Mouse (Mus musculus) small intestine, adult 2 months (tissue): ENCODE data around the gene Mok.

ENCODE experiments used
- CTCF ChIP-seq: fragments of 200-500 bp; IDR thresholded peaks from 2 replicates; pipeline ENCODE4 v1.5.1; 2012; ENCODE audit warnings: low read depth, mild to moderate bottlenecking, control low read depth, inconsistent platforms, low read length, moderate library complexity, mixed read lengths; ENCODE audit not compliant: insufficient replicate concordance, insufficient read length; ENCODE audit errors: extremely low read depth
- POLR2A ChIP-seq: fragments of 200-500 bp; IDR thresholded peaks from 2 replicates; pipeline ENCODE4 v1.6.1; 2012; ENCODE audit warnings: low read depth, mild to moderate bottlenecking, control low read depth, inconsistent platforms, low read length, moderate library complexity

DNA sequence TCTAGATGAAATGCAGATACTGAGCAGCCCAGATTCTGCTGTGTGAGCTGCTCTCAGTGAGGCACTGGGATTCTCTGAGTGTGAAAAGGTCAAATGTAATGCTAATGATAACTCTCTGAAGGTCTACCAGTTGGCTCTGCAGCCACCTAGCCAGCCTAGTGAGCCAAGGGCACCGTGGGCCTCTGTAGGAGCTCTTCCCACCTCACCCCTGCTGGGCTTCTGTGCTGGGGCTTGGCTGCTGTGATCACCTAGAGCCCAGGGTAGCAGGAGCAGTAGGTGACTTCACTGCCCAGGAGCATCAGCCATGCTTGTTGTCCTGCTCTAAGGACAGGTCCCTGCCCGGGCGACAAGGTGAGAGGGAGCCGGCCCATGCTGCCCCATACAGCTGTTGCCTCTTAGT is 41.5 kb downstream of the Mok start:
- TF ChIP-seq CTCF (no peak), POLR2A (no peak)
